9 mouse cellular contexts compared by ENCODE assay signal in genomic region chr15:83857129-83857528, GRCm38 (mm10).
DNase-seq lines count a peak whose midpoint lies in the region; ATAC-seq and TF ChIP-seq lines count a peak whose summit lies in the region.
"Had no signal": no experiment of that assay in that cellular context is flagged by ENCODE, and none has a peak within 500 bp of the region (broad histone marks: within the 10 kb centered on the region; RNA-seq: fewer than 3 reads in every experiment).

No protein-coding gene starts in this region.

- H3K4me2 ChIP-seq in heart, embryonic 11.5 days = no peak overlapping the region
- no peak overlapping the region for H3K4me2 ChIP-seq in lung, postnatal 0 days (replicated peaks; ENCODE audit: low read depth, low read length)
- no peak overlapping the region for H3K4me2 ChIP-seq in stomach, postnatal 0 days (replicated peaks; ENCODE audit: low read depth)

- no peak overlapping the region for H3K4me3 ChIP-seq in heart, adult 2 months
- no peak overlapping the region for H3K4me3 ChIP-seq in heart, embryonic 11.5 days (ENCODE audit: low read depth, low read length)
- no peak overlapping the region for H3K4me3 ChIP-seq in MEL (ENCODE audit: control insufficient read depth in 1 of 2, insufficient read depth in 1 of 2, low read depth in 2 of 2, low read length in 2 of 2)
- no peak overlapping the region for H3K4me3 ChIP-seq in lung, postnatal 0 days (ENCODE audit: low read depth, low read length)
- H3K4me3 ChIP-seq in stomach, postnatal 0 days (ENCODE audit: low read depth, low read length) = no peak overlapping the region

- intact Hi-C loops in heart, adult 2 months (cut with DNase I) = loop anchor here (1.0 to 10.0 kb wide), 2 partner anchors 197 to 768 kb away; no protein-coding TSS in a partner anchor

- H3K4me1 ChIP-seq in heart, adult 2 months (ENCODE audit: control insufficient read depth, insufficient read depth, low read length) = no peaks in the 10 kb centered on the region
- no peaks in the 10 kb centered on the region for H3K4me1 ChIP-seq in heart, embryonic 11.5 days (ENCODE audit: control insufficient read depth, insufficient read depth, low read length)
- H3K4me1 ChIP-seq in MEL (ENCODE audit: control insufficient read depth in 1 of 2, insufficient read depth in 2 of 2, low read length in 2 of 2) = no peaks in the 10 kb centered on the region
- no peaks in the 10 kb centered on the region for H3K4me1 ChIP-seq in lung, postnatal 0 days (ENCODE audit: insufficient read depth, low read depth, low read length)
- H3K4me1 ChIP-seq in stomach, postnatal 0 days (replicated peaks; ENCODE audit: control insufficient read depth, insufficient read depth) = no peaks in the 10 kb centered on the region

- no peaks in the 10 kb centered on the region for H3K27me3 ChIP-seq in heart, adult 2 months (ENCODE audit: control insufficient read depth, insufficient read depth, low read length)
- H3K27me3 ChIP-seq in heart, embryonic 11.5 days (ENCODE audit: control insufficient read depth, insufficient read depth, low read length) = no peaks in the 10 kb centered on the region
- no peaks in the 10 kb centered on the region for H3K27me3 ChIP-seq in MEL (ENCODE audit: control insufficient read depth in 1 of 2, insufficient read depth in 2 of 2, low read length in 2 of 2)
- no peaks in the 10 kb centered on the region for H3K27me3 ChIP-seq in lung, postnatal 0 days (replicated peaks; ENCODE audit: insufficient read depth, low read length)
- no peaks in the 10 kb centered on the region for H3K27me3 ChIP-seq in stomach, postnatal 0 days (ENCODE audit: control insufficient read depth, insufficient read depth, low read length)

- TF ChIP-seq EP300 in heart, adult 2 months (IDR thresholded peaks at IDR 0.05; ENCODE audit: insufficient read depth, low read depth, low read length) = no peak
- TF ChIP-seq EP300 in MEL (IDR thresholded peaks at IDR 0.05; ENCODE audit: low read depth in 1 of 2, low read length in 2 of 2) = no peak
- no peak for TF ChIP-seq EP300 in lung, postnatal 0 days (IDR thresholded peaks at IDR 0.05)
- TF ChIP-seq EP300 in stomach, postnatal 0 days (optimal IDR thresholded peaks at IDR 0.05) = no peak

- H3K36me3 ChIP-seq in heart, adult 2 months (ENCODE audit: control insufficient read depth, insufficient read depth, low read length) = no peaks in the 10 kb centered on the region
- no peaks in the 10 kb centered on the region for H3K36me3 ChIP-seq in heart, embryonic 11.5 days (ENCODE audit: control insufficient read depth, insufficient read depth, low read length)
- H3K36me3 ChIP-seq in MEL (ENCODE audit: control insufficient read depth in 1 of 2, insufficient read depth in 2 of 2, low read length in 2 of 2) = no peaks in the 10 kb centered on the region
- H3K36me3 ChIP-seq in lung, postnatal 0 days (ENCODE audit: insufficient read depth, low read length) = no peaks in the 10 kb centered on the region
- H3K36me3 ChIP-seq in stomach, postnatal 0 days (ENCODE audit: control insufficient read depth, insufficient read depth, low read length) = no peaks in the 10 kb centered on the region
- H3K36me3 ChIP-seq: G1E had no signal

- no peak for ATAC-seq in heart, embryonic 11.5 days (replicated peaks; ENCODE audit: insufficient number of reproducible peaks, low FRiP score, low TSS enrichment)
- no peak for ATAC-seq in lung, postnatal 0 days
- no peak for ATAC-seq in stomach, postnatal 0 days (ENCODE audit: low FRiP score, low TSS enrichment)

- no peak for TF ChIP-seq POLR2A in heart, adult 2 months (IDR thresholded peaks at IDR 0.05; ENCODE audit: insufficient read depth, low read depth, low read length)
- TF ChIP-seq POLR2A in MEL (IDR thresholded peaks at IDR 0.05; ENCODE audit: control insufficient read depth in 1 of 2, insufficient read depth in 1 of 2, low read depth in 1 of 2, low read length in 2 of 2, poor library complexity in 1 of 2) = no peak

- TF ChIP-seq RAD21 in MEL (IDR thresholded peaks at IDR 0.05; ENCODE audit: low read depth, low read length) = no peak

- DNase-seq in heart, adult 2 months = peak; percentile 44 to 74
- no peak for DNase-seq in MEL (ENCODE audit: low read depth, low spot score)
- peak; percentile 72 for DNase-seq in cerebellum, adult 9-10 months
- peak; percentile 50 to 73 for DNase-seq in frontal cortex, postnatal 14 days (ENCODE audit: low spot score in 2 of 2)
- DNase-seq in kidney, postnatal 25 days = peak; percentile 46 to 76
- DNase-seq in lung, postnatal 0 days (ENCODE audit: low spot score) = peak; percentile 48
- peak; percentile 71 for DNase-seq in stomach, postnatal 0 days (ENCODE audit: low spot score)

- 14% methylated on average over 8 of the region's 8 CpGs for WGBS in heart, adult 2 months
- 17% methylated on average over 8 of the region's 8 CpGs for WGBS in heart, embryonic 11.5 days (ENCODE audit: insufficient replicate concordance)
- 16% methylated on average over 8 of the region's 8 CpGs for WGBS in lung, postnatal 0 days
- 17% methylated on average over 8 of the region's 8 CpGs for WGBS in stomach, postnatal 0 days

- TF ChIP-seq CTCF in heart, adult 2 months (IDR thresholded peaks at IDR 0.05) = peak; percentile 97; the same call in 1 of the 2 replicates
- TF ChIP-seq CTCF in MEL (IDR thresholded peaks at IDR 0.05 in 2 of 3, conservative IDR thresholded peaks at IDR 0.05 in 1 of 3; ENCODE audit: control insufficient read depth in 1 of 3, insufficient read depth in 1 of 3, low read depth in 2 of 3, low read length in 3 of 3, poor library complexity in 1 of 3, severe bottlenecking in 1 of 3) = peak in 2 of 3 experiments; percentile 9 to 20; a peak in 2 of 6 replicates
- peak; percentile 91 for TF ChIP-seq CTCF in lung, postnatal 0 days (IDR thresholded peaks at IDR 0.05)
- TF ChIP-seq CTCF in stomach, postnatal 0 days (IDR thresholded peaks at IDR 0.05; ENCODE audit: low read depth) = peak; percentile 89

- H3K79me2 ChIP-seq in heart, adult 2 months (replicated peaks; ENCODE audit: control insufficient read depth, insufficient read depth, low read length) = no peaks in the 10 kb centered on the region
- no peaks in the 10 kb centered on the region for H3K79me2 ChIP-seq in MEL (ENCODE audit: control insufficient read depth, insufficient read depth, low read length, poor library complexity)

- no peak overlapping the region for H3K9ac ChIP-seq in heart, adult 2 months (ENCODE audit: low read depth, low read length)
- H3K9ac ChIP-seq in heart, embryonic 11.5 days (ENCODE audit: low read depth, low read length) = no peak overlapping the region
- H3K9ac ChIP-seq in MEL (ENCODE audit: control insufficient read depth, low read depth, low read length, poor library complexity, severe bottlenecking) = no peak overlapping the region
- H3K9ac ChIP-seq in lung, postnatal 0 days (replicated peaks; ENCODE audit: low read depth) = no peak overlapping the region
- no peak overlapping the region for H3K9ac ChIP-seq in stomach, postnatal 0 days (ENCODE audit: low read length)

- no peaks in the 10 kb centered on the region for H3K9me3 ChIP-seq in heart, embryonic 11.5 days (replicated peaks; ENCODE audit: control insufficient read depth, low read length)
- no peaks in the 10 kb centered on the region for H3K9me3 ChIP-seq in MEL (replicated peaks; ENCODE audit: insufficient read depth, low read length)
- no peaks in the 10 kb centered on the region for H3K9me3 ChIP-seq in lung, postnatal 0 days (ENCODE audit: low read length)
- no peaks in the 10 kb centered on the region for H3K9me3 ChIP-seq in stomach, postnatal 0 days (ENCODE audit: control insufficient read depth, low read length)

- H3K27ac ChIP-seq in heart, adult 2 months = no peak overlapping the region
- H3K27ac ChIP-seq in heart, embryonic 11.5 days (ENCODE audit: low read depth, low read length) = no peak overlapping the region
- no peak overlapping the region for H3K27ac ChIP-seq in MEL (ENCODE audit: control insufficient read depth, low read depth, low read length)
- H3K27ac ChIP-seq in lung, postnatal 0 days (ENCODE audit: low read length) = no peak overlapping the region
- H3K27ac ChIP-seq in stomach, postnatal 0 days (replicated peaks) = no peak overlapping the region

TF ChIP-seq in MEL, 35 proteins besides CTCF, POLR2A, EP300 and RAD21:
- no peak for TF ChIP-seq RCOR1 (IDR thresholded peaks at IDR 0.05; ENCODE audit: low read depth, low read length)
- TF ChIP-seq MAX (IDR thresholded peaks at IDR 0.05; ENCODE audit: low read length) = no peak
- TF ChIP-seq ZKSCAN1 (IDR thresholded peaks at IDR 0.05; ENCODE audit: low read depth, low read length) = no peak
- TF ChIP-seq MXI1 (IDR thresholded peaks at IDR 0.05; ENCODE audit: low read depth, low read length) = no peak
- no peak for TF ChIP-seq HCFC1 (IDR thresholded peaks at IDR 0.05; ENCODE audit: low read depth, low read length)
- TF ChIP-seq MEF2A (IDR thresholded peaks at IDR 0.05; ENCODE audit: extremely low read depth, insufficient replicate concordance, low read depth, low read length, poor library complexity, severe bottlenecking) = no peak
- TF ChIP-seq TAL1 (IDR thresholded peaks at IDR 0.05; ENCODE audit: low read length) = no peak

Comparison
In these comparisons a context has a peak if more than half of its experiments do, and no peak if none do; other contexts are left out.
1. CTCF ChIP-seq: peak in every context shown above with its lines; median percentile 97 in heart, adult 2 months; 91 in lung, postnatal 0 days; 89 in stomach, postnatal 0 days; 14 in MEL.